Mouse (Mus musculus): ENCODE results near the gene Rpain.
A peak's percentile ranks its signal among the peaks of the same experiment; 100 is the strongest.

Gene Rpain

GRCm38 (mm10) chr11:71001167-71001566 is 31.2 kb downstream of the Rpain start:
- DNase-seq (ENCODE audit: low spot score in 2 of 2) = no peak

DNA sequence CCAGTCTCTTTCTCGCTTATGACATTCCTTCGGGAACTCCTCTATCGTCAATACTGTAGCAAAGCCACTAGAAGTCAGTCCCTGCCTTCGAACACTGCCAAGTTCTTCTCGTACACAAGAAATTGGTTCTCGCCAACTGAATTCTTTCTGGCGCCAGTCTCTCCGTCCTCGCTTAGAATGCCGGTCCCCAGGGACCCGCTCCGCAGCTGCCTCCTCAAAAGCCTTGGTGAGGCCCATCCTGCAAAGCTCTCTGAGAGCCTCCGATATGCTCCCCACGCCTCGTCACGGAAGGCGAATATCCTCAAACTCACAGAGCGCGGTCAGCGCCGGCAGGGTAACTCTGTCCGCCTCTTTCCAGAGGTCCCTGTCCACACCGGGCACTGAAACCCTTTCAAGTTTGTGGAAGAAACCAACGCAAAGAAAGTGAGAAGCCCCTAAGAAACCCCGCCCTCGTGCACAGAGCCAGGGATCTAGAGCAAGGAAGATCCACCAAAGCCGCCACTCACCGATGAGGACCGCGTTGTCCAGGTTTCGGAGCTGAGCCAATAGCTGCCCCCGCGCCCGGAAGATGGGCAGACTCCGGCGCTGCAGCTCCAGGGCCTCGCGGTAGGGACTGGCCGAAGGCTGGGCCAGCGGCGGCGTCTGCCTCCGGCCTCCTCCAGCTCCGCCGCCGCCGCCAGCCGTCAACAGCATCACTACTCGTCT is 33.8 kb downstream of the Rpain start:
- DNase-seq (ENCODE audit: low spot score in 2 of 2) = no peak

- peak; percentile 92 to 96 for DNase-seq (ENCODE audit: low spot score in 2 of 2)
Observed at GRCm38 (mm10) chr11:71004316-71004773, 34.3 kb downstream of the Rpain start, which contains the start of gene Dhx33. Gene Dhx33 (minus strand): TSS chr11:71004437.

DNA sequence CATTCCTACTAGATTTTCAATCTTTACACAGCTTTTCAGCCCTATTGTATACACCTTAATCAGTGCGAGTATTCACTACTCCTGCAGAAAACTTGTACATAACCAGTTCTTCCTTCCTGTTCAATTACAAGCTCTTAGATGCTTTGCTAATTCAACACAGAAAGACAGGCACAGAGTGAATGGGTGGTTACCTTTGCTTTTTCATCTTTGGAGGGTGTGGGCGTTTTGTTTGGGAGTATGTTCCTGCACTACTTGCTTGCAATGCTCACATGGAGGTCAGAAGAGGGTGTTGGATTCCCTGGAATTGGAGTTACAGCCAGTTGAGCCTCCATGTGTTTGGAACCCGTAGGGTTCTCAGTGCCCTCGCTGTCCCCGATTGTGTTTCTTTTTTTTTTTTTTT is 35.0 kb downstream of the Rpain start:
- DNase-seq (ENCODE audit: low spot score in 2 of 2) = no peak

DNA sequence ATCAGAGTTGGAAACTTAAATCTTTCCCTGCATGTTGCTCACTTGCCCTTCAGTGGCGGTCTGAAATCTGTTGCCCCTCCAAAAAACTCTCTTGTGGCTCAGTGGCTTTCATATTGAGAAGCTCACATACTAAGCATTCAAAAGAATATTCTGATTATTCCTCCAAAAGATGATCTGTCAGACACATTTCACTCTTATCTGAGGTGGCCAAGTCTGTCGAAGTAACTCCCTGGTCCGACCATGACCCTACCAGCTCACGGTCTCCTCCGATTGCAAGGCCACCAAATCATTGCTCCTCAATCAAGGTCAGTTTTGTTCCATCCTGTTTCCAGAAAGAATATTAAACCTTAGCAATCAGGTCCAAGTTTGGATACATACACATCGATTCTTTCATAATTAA is 37.0 kb downstream of the Rpain start:
- no peak for DNase-seq (ENCODE audit: low spot score in 2 of 2)

DNA sequence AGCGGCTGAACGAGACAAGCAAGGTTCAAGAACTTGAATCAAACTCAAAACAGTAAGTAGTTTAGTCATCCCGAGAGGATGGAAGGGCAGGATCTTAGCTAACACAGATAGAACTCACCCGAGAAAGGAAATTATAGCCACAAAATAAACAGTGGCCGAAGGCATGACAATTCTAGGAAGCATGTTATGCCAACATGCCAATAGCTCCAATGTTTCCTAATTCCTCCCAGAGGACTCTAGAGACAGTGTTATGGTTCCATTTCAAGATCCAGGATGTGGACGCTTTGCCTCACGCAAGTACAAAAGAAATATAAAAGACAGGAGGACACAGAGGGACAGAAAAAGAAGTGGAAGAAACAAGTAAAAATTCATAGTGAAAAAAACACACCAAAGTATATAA is 37.8 kb downstream of the Rpain start:
- DNase-seq (ENCODE audit: low spot score in 2 of 2) = no peak

DNA sequence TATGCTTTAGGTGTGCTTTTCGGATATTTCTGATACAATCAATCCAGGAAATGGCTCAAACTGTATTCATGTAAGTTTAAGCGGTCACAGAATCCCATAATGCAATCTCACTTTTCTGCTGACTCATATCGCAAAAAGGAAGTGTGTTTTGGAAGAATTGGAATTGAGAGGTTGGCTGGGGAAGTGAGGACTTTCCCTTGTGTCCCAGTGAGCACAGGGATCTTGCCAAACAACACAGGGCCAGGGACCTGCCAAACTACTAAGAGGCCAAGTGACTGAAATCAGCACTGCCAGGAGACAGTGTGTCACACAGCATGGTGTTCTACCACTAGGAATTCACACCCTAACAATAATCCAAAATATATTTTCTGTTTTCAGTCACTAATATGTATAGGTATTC is 38.3 kb downstream of the Rpain start:
- DNase-seq (ENCODE audit: low spot score in 2 of 2) = peak in 1 of 2 experiments; percentile 48

DNA sequence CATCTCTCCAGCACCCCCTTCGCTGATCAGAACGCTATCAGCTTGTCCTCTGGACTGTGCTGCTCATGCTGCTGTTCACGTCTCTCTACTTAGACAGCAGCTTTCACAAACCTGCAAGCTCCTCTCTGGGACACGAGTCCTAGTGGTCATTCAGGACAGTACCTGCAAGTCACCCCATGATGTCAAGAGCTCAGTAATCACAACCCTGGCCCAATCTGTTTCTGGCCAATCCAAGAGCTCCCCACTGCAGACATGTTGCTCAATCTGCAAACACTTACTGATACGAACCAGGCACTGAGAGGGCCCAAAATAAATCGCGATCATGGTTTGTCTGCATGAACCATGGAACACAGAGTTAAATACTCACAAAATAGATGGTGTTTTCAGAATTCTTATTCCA is 42.7 kb downstream of the Rpain start:
- no peak for DNase-seq (ENCODE audit: low spot score in 2 of 2)

DNA sequence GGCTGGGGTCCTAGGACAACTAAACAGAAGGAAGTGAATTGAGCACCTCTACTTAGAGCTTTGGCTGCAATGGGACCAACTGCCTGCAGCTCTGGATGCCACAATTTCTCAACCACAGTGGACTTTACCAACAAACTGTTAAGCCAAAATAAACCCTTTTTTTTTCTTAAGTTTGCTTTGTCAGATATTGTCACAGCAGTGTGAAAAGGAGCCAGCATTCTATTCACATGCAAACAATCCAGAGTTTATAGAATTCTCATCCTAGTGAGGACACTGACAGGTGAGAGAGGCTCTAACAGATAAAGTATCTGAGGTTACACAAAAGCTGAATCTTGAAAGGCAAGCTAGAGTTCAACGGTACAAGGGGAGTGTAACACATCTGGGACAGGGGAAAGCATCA is 47.0 kb downstream of the Rpain start:
- no peak for DNase-seq (ENCODE audit: low spot score in 2 of 2)

DNA sequence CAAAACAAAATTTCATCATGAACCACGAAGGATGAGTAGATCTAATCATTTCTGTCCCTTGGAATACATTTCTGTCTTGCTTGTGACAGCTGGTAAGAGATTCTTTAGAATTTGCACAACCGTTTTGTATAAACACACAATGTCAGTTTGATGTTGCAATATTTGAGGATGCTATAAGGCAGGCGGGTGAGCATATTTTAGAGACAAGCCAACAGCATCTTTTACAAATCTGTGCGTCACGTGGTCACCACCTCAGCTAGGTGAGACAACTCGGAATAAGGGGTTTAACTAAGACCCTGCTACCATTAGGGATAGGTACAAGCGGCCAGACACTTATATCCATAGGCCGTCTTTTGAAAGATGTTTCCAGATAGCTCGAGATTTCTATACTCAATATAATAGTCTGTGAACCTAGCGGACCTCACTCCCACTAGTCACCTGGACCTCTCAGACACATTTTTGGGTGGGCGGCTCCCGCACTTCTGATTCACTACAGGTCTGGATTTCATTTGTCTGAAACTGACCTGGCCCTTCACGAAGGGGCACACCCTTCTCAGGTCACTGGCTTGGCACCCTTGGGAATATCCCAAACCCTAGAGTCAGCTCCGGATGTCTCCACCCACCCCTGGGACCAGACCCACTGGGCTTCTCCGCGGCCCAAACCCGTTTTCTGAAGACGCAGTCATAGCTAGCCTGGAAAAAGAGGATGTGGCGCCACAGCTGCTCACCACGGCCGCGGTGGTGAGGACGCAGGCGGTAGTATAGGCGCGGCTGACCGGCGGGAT is 48.6 kb downstream of the Rpain start:
- no peak for DNase-seq (ENCODE audit: low spot score in 2 of 2)

DNA sequence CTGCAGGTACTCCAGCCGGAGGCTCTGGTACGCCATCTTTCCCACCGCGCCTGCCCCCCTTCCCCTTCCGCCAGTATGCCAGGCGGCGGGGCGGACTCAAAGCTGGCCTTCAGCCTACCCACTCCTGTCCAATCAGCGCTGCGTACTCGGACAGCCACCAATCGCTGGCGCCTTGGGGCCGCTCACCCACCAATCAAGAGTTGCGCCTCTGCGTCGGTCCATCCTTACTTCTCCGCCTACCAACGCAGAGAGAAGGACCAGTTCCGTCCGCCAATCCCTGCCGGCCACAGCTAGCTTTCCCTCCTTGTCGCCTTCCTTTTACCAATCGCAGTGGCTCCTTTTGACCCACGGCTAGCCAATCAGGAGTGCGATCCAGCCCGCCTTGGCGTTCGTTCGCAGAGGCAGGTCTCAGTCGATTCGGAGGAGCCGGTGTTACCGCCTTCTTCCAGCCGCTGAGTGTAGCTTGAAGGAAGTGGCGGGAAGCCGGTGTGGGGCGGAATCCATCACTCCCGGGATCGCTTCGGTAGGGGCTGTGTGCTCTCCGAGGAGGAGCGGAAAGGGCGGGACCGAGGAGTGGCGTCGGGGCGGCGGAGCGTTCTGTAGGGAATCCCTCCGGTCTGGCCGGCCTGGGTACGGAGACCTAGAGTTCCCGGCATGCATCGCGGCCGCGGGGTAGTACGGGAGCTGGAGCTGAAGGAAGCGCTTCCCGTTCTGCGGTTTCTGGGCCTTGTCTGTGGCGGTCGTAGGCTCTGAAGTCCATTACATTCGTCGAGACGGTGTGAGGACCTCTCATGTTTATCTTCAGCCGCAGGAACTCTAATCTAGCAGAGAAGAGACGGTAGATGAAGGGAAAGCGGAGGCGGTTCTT is 49.4 kb downstream of the Rpain start, which contains the start of the genes Mis12 and Derl2:
TSS of gene Mis12 (plus strand) at position 411 of the 868 bp plus-strand sequence.
TSS of gene Derl2 (minus strand) at position 641 of the 868 bp plus-strand sequence.
- DNase-seq (ENCODE audit: low spot score in 2 of 2) = peak; percentile 96 to 98
